Mouse (Mus musculus) adrenal gland, postnatal 25 days (tissue): ENCODE measurements around the gene Tbc1d12. TPM values are rescaled to one million over a fixed set of nuclear protein-coding genes. Genes with fewer than 3 reads are reported as not detected.

Experiments used
- DNase-seq: peaks from one replicate; pipeline ENCODE4 v3.0.0; 2021; ENCODE audit warnings: mixed read lengths
- total RNA-seq: library from RNA; stranded (reverse); gene quantifications from 2 replicates; pipeline ENCODE4 v1.2.3, GENCODE M21; 2021

The Tbc1d12 gene
- total RNA-seq, 1 experiment from 2014 or later: 9.9 TPM

GRCm38 (mm10) chr19:38913786-38914185, 77.4 kb downstream of the Tbc1d12 start:
- no peak for DNase-seq

- no peak for DNase-seq
Measured at GRCm38 (mm10) chr19:38914926-38915325, 78.5 kb downstream of the Tbc1d12 start.

- DNase-seq: no peak
Measured at GRCm38 (mm10) chr19:38915677-38916076, 79.3 kb downstream of the Tbc1d12 start.

GRCm38 (mm10) chr19:38928481-38929158, 92.2 kb downstream of the Tbc1d12 start:
- no peak for DNase-seq

- DNase-seq: no peak
Measured at GRCm38 (mm10) chr19:38929471-38930251, 93.3 kb downstream of the Tbc1d12 start.

GRCm38 (mm10) chr19:38930252-38930787, 93.9 kb downstream of the Tbc1d12 start:
- no peak for DNase-seq

GRCm38 (mm10) chr19:38930788-38931565, 94.6 kb downstream of the Tbc1d12 start, which contains the start of gene Hells:
Hells (plus strand) TSS chr19:38930915.
- peak; percentile 90 for DNase-seq

- no peak for DNase-seq
Measured at GRCm38 (mm10) chr19:38931566-38931890, 95.1 kb downstream of the Tbc1d12 start.

- no peak for DNase-seq
Measured at GRCm38 (mm10) chr19:38944590-38945307, 108.4 kb downstream of the Tbc1d12 start.

Other genes starting within 250 kb of the Tbc1d12 start
- 16.1 and 17.7 TPM in 2 replicates for gene Noc3l, start 17.3 kb upstream of the Tbc1d12 start, total RNA-seq
- gene Hells, start 94.3 kb downstream of the Tbc1d12 start, total RNA-seq: 9.9 and 15.0 TPM in 2 replicates
- 0.15 TPM in 1 of 2 replicates, not detected in the other for gene Cyp2c55, start 170.4 kb downstream of the Tbc1d12 start, total RNA-seq
- not detected in 2 replicates for gene Cyp2c65, start 224.4 kb downstream of the Tbc1d12 start, total RNA-seq